ENCODE assay signal across 10 mouse cellular contexts in the genomic region with DNA sequence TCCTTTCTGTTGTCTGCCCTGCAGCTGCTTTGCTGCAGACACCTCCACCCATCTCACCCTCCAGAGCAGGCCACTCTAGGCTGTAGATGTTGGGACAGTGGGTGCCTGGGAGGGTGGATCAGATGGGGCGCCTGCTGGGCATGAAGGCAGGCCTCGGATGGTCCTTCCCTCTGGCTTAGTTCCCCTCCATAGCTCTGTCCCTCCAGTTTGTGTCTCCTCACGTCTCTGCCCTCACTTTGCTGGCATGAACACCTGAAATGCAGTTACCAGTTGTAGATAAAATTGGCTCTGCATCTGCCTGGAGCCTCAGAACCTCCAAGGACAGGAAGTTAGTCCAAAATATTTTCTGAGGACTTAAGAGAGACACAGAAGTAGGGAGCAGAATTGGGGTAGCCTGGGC. TPM values are rescaled to one million over a fixed set of nuclear protein-coding genes. Genes with fewer than 3 reads are reported as not detected.
DNase-seq lines count a peak whose midpoint lies in the region; ATAC-seq and TF ChIP-seq lines count a peak whose summit lies in the region.
"Had no signal": no experiment of that assay in that cellular context is flagged by ENCODE, and none has a peak within 500 bp of the region (broad histone marks: within the 10 kb centered on the region; RNA-seq: fewer than 3 reads in every experiment).

No protein-coding gene starts in this region.

- no peaks in the 10 kb centered on the region for H3K27me3 ChIP-seq in liver, adult 2 months (ENCODE audit: control insufficient read depth, insufficient read depth, low read length)
- H3K27me3 ChIP-seq in embryonic facial prominence, embryonic 12.5 days: no peaks in the 10 kb centered on the region
- no peaks in the 10 kb centered on the region; the same call in 1 of the 2 replicates for H3K27me3 ChIP-seq in hindbrain, embryonic 16.5 days (replicated peaks; ENCODE audit: control insufficient read depth, insufficient read depth, low read length)
- H3K27me3 ChIP-seq in midbrain, embryonic 14.5 days (ENCODE audit: control insufficient read depth, insufficient read depth, low read length): 0 out of 2 replicates have a peak, but pooled peaks cover 10% of the 10 kb centered on the region

- peaks cover 15% of the 10 kb centered on the region for H3K4me1 ChIP-seq in liver, adult 2 months (ENCODE audit: control insufficient read depth, insufficient read depth, low read length)
- peaks cover 27% of the 10 kb centered on the region for H3K4me1 ChIP-seq in embryonic facial prominence, embryonic 12.5 days
- peaks cover 18% of the 10 kb centered on the region for H3K4me1 ChIP-seq in hindbrain, embryonic 16.5 days (ENCODE audit: control insufficient read depth, insufficient read depth, low read depth, low read length)
- H3K4me1 ChIP-seq in midbrain, embryonic 14.5 days (ENCODE audit: control insufficient read depth, insufficient read depth, low read length): peaks cover 9% of the 10 kb centered on the region

- peak overlapping the region; percentile 8; the same call in 1 of the 2 replicates for H3K9ac ChIP-seq in liver, adult 2 months (ENCODE audit: low read depth, low read length)
- H3K9ac ChIP-seq in embryonic facial prominence, embryonic 12.5 days: peak overlapping the region; percentile 41; the same call in 1 of the 2 replicates
- no peak overlapping the region for H3K9ac ChIP-seq in hindbrain, embryonic 16.5 days (ENCODE audit: low read depth, low read length)
- no peak overlapping the region for H3K9ac ChIP-seq in midbrain, embryonic 14.5 days (replicated peaks; ENCODE audit: low read length)

- no peaks in the 10 kb centered on the region for H3K9me3 ChIP-seq in embryonic facial prominence, embryonic 12.5 days
- no peaks in the 10 kb centered on the region for H3K9me3 ChIP-seq in hindbrain, embryonic 16.5 days (ENCODE audit: control insufficient read depth, low read length)
- no peaks in the 10 kb centered on the region for H3K9me3 ChIP-seq in midbrain, embryonic 14.5 days (ENCODE audit: control insufficient read depth, low read length)

- peak overlapping the region; percentile 50 for H3K27ac ChIP-seq in liver, adult 2 months (replicated peaks; ENCODE audit: insufficient read depth, low read depth, low read length)
- H3K27ac ChIP-seq in embryonic facial prominence, embryonic 12.5 days: peak overlapping the region; percentile 93
- H3K27ac ChIP-seq in hindbrain, embryonic 16.5 days (ENCODE audit: low read depth, low read length): no peak overlapping the region
- no peak overlapping the region for H3K27ac ChIP-seq in midbrain, embryonic 14.5 days (replicated peaks; ENCODE audit: low read depth, low read length)

- 57% methylated on average over 3 of the region's 3 CpGs for WGBS in liver, adult 2 months
- WGBS in embryonic facial prominence, embryonic 12.5 days: 49% methylated on average over 3 of the region's 3 CpGs
- 86% methylated on average over 3 of the region's 3 CpGs for whole genome bisulfite sequencing in hindbrain, embryonic 16.5 days
- 77% methylated on average over 3 of the region's 3 CpGs for WGBS in midbrain, embryonic 14.5 days

- TF ChIP-seq POLR2A in liver, adult 2 months (IDR thresholded peaks at IDR 0.05; ENCODE audit: extremely low read depth, insufficient read depth, low read length): no peak

- H3K4me3 ChIP-seq in liver, adult 2 months (ENCODE audit: insufficient read depth, low read depth, low read length): peak overlapping the region; percentile 12; the same call in 1 of the 2 replicates
- peak overlapping the region; percentile 66 for H3K4me3 ChIP-seq in embryonic facial prominence, embryonic 12.5 days
- H3K4me3 ChIP-seq in hindbrain, embryonic 16.5 days (ENCODE audit: low read length): no peak overlapping the region
- H3K4me3 ChIP-seq in midbrain, embryonic 14.5 days (replicated peaks; ENCODE audit: low read depth, low read length): no peak overlapping the region

- no peak for TF ChIP-seq CTCF in liver, adult 2 months (IDR thresholded peaks at IDR 0.05; ENCODE audit: low read depth, low read length)

- H3K4me2 ChIP-seq in embryonic facial prominence, embryonic 12.5 days (replicated peaks): peak overlapping the region; percentile 70
- peak overlapping the region; percentile 23 for H3K4me2 ChIP-seq in hindbrain, embryonic 16.5 days (ENCODE audit: low read length)
- peak overlapping the region; percentile 25; the same call in 1 of the 2 replicates for H3K4me2 ChIP-seq in midbrain, embryonic 14.5 days (ENCODE audit: low read length)

- no peak for DNase-seq in liver, adult 2 months (ENCODE audit: extremely low read depth, low read depth, low spot score)
- no peak for DNase-seq in liver
- no peak for DNase-seq in midbrain, embryonic 14.5 days
- DNase-seq in urinary bladder, postnatal 25 days (ENCODE audit: low spot score): no peak
- no peak for DNase-seq in right cerebral cortex, postnatal 14 days
- DNase-seq: forebrain, postnatal 0 days; right cerebral cortex, adult 18-20 months had no signal

- no peak for ATAC-seq in embryonic facial prominence, embryonic 12.5 days (ENCODE audit: insufficient number of reproducible peaks, insufficient read depth, low FRiP score, low TSS enrichment)
- ATAC-seq in hindbrain, embryonic 16.5 days: no peak
- no peak for ATAC-seq in midbrain, embryonic 14.5 days (ENCODE audit: low FRiP score, low TSS enrichment)
- ATAC-seq in megakaryocyte-erythroid progenitor cell, adult 5-6 weeks (replicated peaks; ENCODE audit: low FRiP score, low TSS enrichment, poor library complexity, severe bottlenecking): no peak
- ATAC-seq: forebrain, postnatal 0 days had no signal

- H3K36me3 ChIP-seq in liver, adult 2 months (ENCODE audit: control insufficient read depth, insufficient read depth, low read length): peaks cover 4% of the 10 kb centered on the region; the same call in 1 of the 2 replicates
- H3K36me3 ChIP-seq in embryonic facial prominence, embryonic 12.5 days: peaks cover 48% of the 10 kb centered on the region
- no peaks in the 10 kb centered on the region for H3K36me3 ChIP-seq in hindbrain, embryonic 16.5 days (ENCODE audit: control insufficient read depth, insufficient read depth, low read length)
- no peaks in the 10 kb centered on the region for H3K36me3 ChIP-seq in midbrain, embryonic 14.5 days (ENCODE audit: control insufficient read depth, insufficient read depth, low read length)

- peaks cover 44% of the 10 kb centered on the region for H3K79me2 ChIP-seq in liver, adult 2 months (ENCODE audit: control insufficient read depth, insufficient read depth, low read length)

RNA-seq across cellular contexts. Expression of a gene that starts 1.6 kb away (rescaled TPM):
- 12.8 and 20.7 TPM in 2 replicates for total RNA-seq in liver, adult 2 months (2014; rRNA removed)
- polyA plus RNA-seq in liver, adult 2 months (2012; rRNA removed): 27.2 and 34.5 TPM in 2 replicates
- 20.4 and 21.6 TPM in 2 replicates for polyA plus RNA-seq in embryonic facial prominence, embryonic 12.5 days (2016; fragmentation: Nextera tagmentation; extraction: Ambion mirVana)
- 3.9 and 4.7 TPM in 2 replicates for polyA plus RNA-seq in hindbrain, embryonic 16.5 days (2015; fragmentation: Nextera tagmentation; extraction: Ambion mirVana)
- polyA plus RNA-seq in midbrain, embryonic 14.5 days (2014; fragmentation: Nextera tagmentation; extraction: Ambion mirVana): 0.66 and 2.7 TPM in 2 replicates
- 0.61 TPM in 1 of 2 replicates, not detected in the other for total RNA-seq in megakaryocyte-erythroid progenitor cell, adult 5-6 weeks (2014; fragmentation: Nextera tagmentation)
- 0.23 TPM in 1 of 2 replicates, not detected in the other for total RNA-seq in megakaryocyte-erythroid progenitor cell, adult 5-6 weeks (2017)

RNA-seq across cellular contexts. Expression of a gene that starts 36.8 kb away (rescaled TPM):
- 15.3 and 17.9 TPM in 2 replicates for total RNA-seq in liver, adult 2 months (2014; rRNA removed)
- 11.6 and 14.4 TPM in 2 replicates for polyA plus RNA-seq in liver, adult 2 months (2012; rRNA removed)
- 117 and 126 TPM in 2 replicates for polyA plus RNA-seq in embryonic facial prominence, embryonic 12.5 days (2016; fragmentation: Nextera tagmentation; extraction: Ambion mirVana)
- polyA plus RNA-seq in hindbrain, embryonic 16.5 days (2015; fragmentation: Nextera tagmentation; extraction: Ambion mirVana): 21.2 and 26.0 TPM in 2 replicates
- polyA plus RNA-seq in midbrain, embryonic 14.5 days (2014; fragmentation: Nextera tagmentation; extraction: Ambion mirVana): 19.9 and 21.4 TPM in 2 replicates
- 49.0 and 79.0 TPM in 2 replicates for total RNA-seq in megakaryocyte-erythroid progenitor cell, adult 5-6 weeks (2014; fragmentation: Nextera tagmentation)
- total RNA-seq in megakaryocyte-erythroid progenitor cell, adult 5-6 weeks (2017): 77.1 and 107 TPM in 2 replicates

RNA-seq across cellular contexts. Expression of a gene that starts 38.4 kb away (rescaled TPM):
- 13.6 and 22.2 TPM in 2 replicates for total RNA-seq in liver, adult 2 months (2014; rRNA removed)
- polyA plus RNA-seq in liver, adult 2 months (2012; rRNA removed): 201 and 258 TPM in 2 replicates
- 0.96 and 1.7 TPM in 2 replicates for polyA plus RNA-seq in embryonic facial prominence, embryonic 12.5 days (2016; fragmentation: Nextera tagmentation; extraction: Ambion mirVana)
- polyA plus RNA-seq in hindbrain, embryonic 16.5 days (2015; fragmentation: Nextera tagmentation; extraction: Ambion mirVana): 0.25 and 0.66 TPM in 2 replicates
- 0.34 TPM in 1 of 2 replicates, not detected in the other for polyA plus RNA-seq in midbrain, embryonic 14.5 days (2014; fragmentation: Nextera tagmentation; extraction: Ambion mirVana)
- not detected in 2 replicates for total RNA-seq in megakaryocyte-erythroid progenitor cell, adult 5-6 weeks (2014; fragmentation: Nextera tagmentation)
- not detected in 2 replicates for total RNA-seq in megakaryocyte-erythroid progenitor cell, adult 5-6 weeks (2017)
- total RNA-seq: forebrain, postnatal 0 days had no signal

RNA-seq across cellular contexts. Expression of a gene that starts 55.5 kb away (rescaled TPM):
- 8.5 and 12.6 TPM in 2 replicates for total RNA-seq in liver, adult 2 months (2014; rRNA removed)
- 23.2 and 33.9 TPM in 2 replicates for polyA plus RNA-seq in liver, adult 2 months (2012; rRNA removed)
- polyA plus RNA-seq in embryonic facial prominence, embryonic 12.5 days (2016; fragmentation: Nextera tagmentation; extraction: Ambion mirVana): 30.8 and 33.3 TPM in 2 replicates
- polyA plus RNA-seq in hindbrain, embryonic 16.5 days (2015; fragmentation: Nextera tagmentation; extraction: Ambion mirVana): 16.0 and 17.3 TPM in 2 replicates
- polyA plus RNA-seq in midbrain, embryonic 14.5 days (2014; fragmentation: Nextera tagmentation; extraction: Ambion mirVana): 7.2 and 12.7 TPM in 2 replicates
- 0.37 and 0.57 TPM in 2 replicates for total RNA-seq in megakaryocyte-erythroid progenitor cell, adult 5-6 weeks (2014; fragmentation: Nextera tagmentation)
- total RNA-seq in megakaryocyte-erythroid progenitor cell, adult 5-6 weeks (2017): 0.15 and 0.23 TPM in 2 replicates

Comparison
In these comparisons a context has a peak if more than half of its experiments do, and no peak if none do; other contexts are left out.
1. H3K27ac ChIP-seq: peak in liver, adult 2 months (single experiment) and embryonic facial prominence, embryonic 12.5 days (single experiment); none in hindbrain, embryonic 16.5 days (single experiment) and midbrain, embryonic 14.5 days (single experiment).
2. H3K4me3 ChIP-seq: peak in liver, adult 2 months (single experiment) and embryonic facial prominence, embryonic 12.5 days (single experiment); none in hindbrain, embryonic 16.5 days (single experiment) and midbrain, embryonic 14.5 days (single experiment).
3. H3K9ac ChIP-seq: peak in liver, adult 2 months (single experiment) and embryonic facial prominence, embryonic 12.5 days (single experiment); none in hindbrain, embryonic 16.5 days (single experiment) and midbrain, embryonic 14.5 days (single experiment).
4. RNA of a gene that starts 38.4 kb away (polyA plus RNA-seq): 201 to 258 TPM in liver, adult 2 months; 0.96 to 1.7 TPM in embryonic facial prominence, embryonic 12.5 days, 0.25 to 0.66 TPM in hindbrain, embryonic 16.5 days and 0.34 TPM in midbrain, embryonic 14.5 days; every median in the first group is over 10 times any median in the second.
5. Peak in every context shown above with its lines, with median percentiles within 50 percentile points of each other: H3K4me2 ChIP-seq.